Mouse (Mus musculus): ENCODE measurements around the gene Esr1. TPM values are rescaled to one million over a fixed set of nuclear protein-coding genes. Genes with fewer than 3 reads are reported as not detected.

Gene Esr1
- polyA plus RNA-seq, 1 experiment: 2.6 TPM

GRCm38 (mm10) chr10:4787003-4787628 lies 175.7 kb downstream of the Esr1 start:
- no peak for DNase-seq (ENCODE audit: extremely low spot score in 1 of 2, low spot score in 1 of 2)

- no peak for DNase-seq (ENCODE audit: extremely low spot score in 1 of 2, low spot score in 1 of 2)
Observed at GRCm38 (mm10) chr10:4798268-4798808, 186.9 kb downstream of the Esr1 start.

GRCm38 (mm10) chr10:4824366-4824765 lies 213.0 kb downstream of the Esr1 start:
- DNase-seq (ENCODE audit: extremely low spot score in 1 of 2, low spot score in 1 of 2): no peak

GRCm38 (mm10) chr10:4830592-4830991 lies 219.2 kb downstream of the Esr1 start:
- no peak for DNase-seq (ENCODE audit: extremely low spot score in 1 of 2, low spot score in 1 of 2)

GRCm38 (mm10) chr10:4838099-4838498 lies 226.7 kb downstream of the Esr1 start:
- no peak for DNase-seq (ENCODE audit: extremely low spot score in 1 of 2, low spot score in 1 of 2)

GRCm38 (mm10) chr10:4841039-4841438 lies 229.6 kb downstream of the Esr1 start:
- no peak for DNase-seq (ENCODE audit: extremely low spot score in 1 of 2, low spot score in 1 of 2)

GRCm38 (mm10) chr10:4847523-4847922 lies 236.1 kb downstream of the Esr1 start:
- DNase-seq (ENCODE audit: extremely low spot score in 1 of 2, low spot score in 1 of 2): no peak

GRCm38 (mm10) chr10:4849881-4850280 lies 238.5 kb downstream of the Esr1 start:
- DNase-seq (ENCODE audit: extremely low spot score in 1 of 2, low spot score in 1 of 2): peak; percentile 5 to 58

GRCm38 (mm10) chr10:4875076-4875737 lies 263.8 kb downstream of the Esr1 start:
- no peak for DNase-seq (ENCODE audit: extremely low spot score in 1 of 2, low spot score in 1 of 2)

GRCm38 (mm10) chr10:4881391-4881790 lies 270.0 kb downstream of the Esr1 start:
- DNase-seq (ENCODE audit: extremely low spot score in 1 of 2, low spot score in 1 of 2): no peak

- DNase-seq (ENCODE audit: extremely low spot score in 1 of 2, low spot score in 1 of 2): no peak
Observed at GRCm38 (mm10) chr10:4885506-4885905, 274.1 kb downstream of the Esr1 start.

- DNase-seq (ENCODE audit: extremely low spot score in 1 of 2, low spot score in 1 of 2): peak in 1 of 2 experiments; percentile 15
Observed at GRCm38 (mm10) chr10:4885961-4886360, 274.6 kb downstream of the Esr1 start.

GRCm38 (mm10) chr10:4893475-4893874 lies 282.1 kb downstream of the Esr1 start:
- no peak for DNase-seq (ENCODE audit: extremely low spot score in 1 of 2, low spot score in 1 of 2)

GRCm38 (mm10) chr10:4897789-4898188 lies 286.4 kb downstream of the Esr1 start:
- DNase-seq (ENCODE audit: extremely low spot score in 1 of 2, low spot score in 1 of 2): no peak

- no peak for DNase-seq (ENCODE audit: extremely low spot score in 1 of 2, low spot score in 1 of 2)
Observed at GRCm38 (mm10) chr10:4900324-4900723, 288.9 kb downstream of the Esr1 start.

- no peak for DNase-seq (ENCODE audit: extremely low spot score in 1 of 2, low spot score in 1 of 2)
Observed at GRCm38 (mm10) chr10:4909271-4909670, 297.9 kb downstream of the Esr1 start.

- no peak for DNase-seq (ENCODE audit: extremely low spot score in 1 of 2, low spot score in 1 of 2)
Observed at GRCm38 (mm10) chr10:4910451-4910850, 299.1 kb downstream of the Esr1 start.

GRCm38 (mm10) chr10:4919046-4919445 lies 307.7 kb downstream of the Esr1 start:
- no peak for DNase-seq (ENCODE audit: extremely low spot score in 1 of 2, low spot score in 1 of 2)

- no peak for DNase-seq (ENCODE audit: extremely low spot score in 1 of 2, low spot score in 1 of 2)
Observed at GRCm38 (mm10) chr10:4923616-4924015, 312.2 kb downstream of the Esr1 start.

- peak; percentile 36 to 63 for DNase-seq (ENCODE audit: extremely low spot score in 1 of 2, low spot score in 1 of 2)
Observed at GRCm38 (mm10) chr10:4924391-4924790, 313.0 kb downstream of the Esr1 start.

- no peak for DNase-seq (ENCODE audit: extremely low spot score in 1 of 2, low spot score in 1 of 2)
Observed at GRCm38 (mm10) chr10:4943148-4943547, 331.8 kb downstream of the Esr1 start.

GRCm38 (mm10) chr10:4944725-4945124 lies 333.3 kb downstream of the Esr1 start:
- DNase-seq (ENCODE audit: extremely low spot score in 1 of 2, low spot score in 1 of 2): no peak
